Mouse (Mus musculus) liver, embryonic 18 days (tissue): Measurements from ENCODE around the gene Dpy30. TPM values are rescaled to one million over a fixed set of nuclear protein-coding genes. Genes with fewer than 3 reads are reported as not detected.

Experiments
- polyA plus RNA-seq: library from polyadenylated mRNA; depleted of rRNA; stranded (reverse); fragments of >200 nt; gene quantifications from 2 replicates; pipeline ENCODE4 v1.2.3, GENCODE M21; 2012; rRNA removed

The Dpy30 gene
- 60.8 and 61.2 TPM in 2 replicates for polyA plus RNA-seq

DNA sequence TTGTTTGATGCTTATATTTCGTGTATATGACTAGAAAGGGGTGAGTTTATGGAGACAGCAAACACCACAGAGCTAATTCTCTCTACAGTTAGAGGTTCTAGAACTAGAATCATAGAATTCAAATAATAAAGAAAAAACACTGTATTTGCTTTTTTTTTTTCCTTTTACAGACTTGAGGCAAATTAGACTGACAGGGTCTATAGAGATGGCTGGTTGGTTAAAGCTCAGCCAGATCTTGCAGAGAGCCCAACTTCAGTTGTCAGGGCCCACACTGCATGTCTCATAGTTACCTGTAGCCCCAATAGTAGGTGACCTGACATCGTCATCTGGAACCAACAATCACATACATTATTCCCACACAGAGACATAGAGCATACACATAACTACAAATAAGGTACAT is at the start of gene Dpy30:
TSS of gene Dpy30 (minus strand) at position 101 of the 400 bp plus-strand sequence.

GRCm38 (mm10) chr17:74338937-74339804 is 15.4 kb upstream of the Dpy30 start, which contains the start of gene Spast:
TSS of gene Spast (plus strand) at chr17:74338987.

DNA sequence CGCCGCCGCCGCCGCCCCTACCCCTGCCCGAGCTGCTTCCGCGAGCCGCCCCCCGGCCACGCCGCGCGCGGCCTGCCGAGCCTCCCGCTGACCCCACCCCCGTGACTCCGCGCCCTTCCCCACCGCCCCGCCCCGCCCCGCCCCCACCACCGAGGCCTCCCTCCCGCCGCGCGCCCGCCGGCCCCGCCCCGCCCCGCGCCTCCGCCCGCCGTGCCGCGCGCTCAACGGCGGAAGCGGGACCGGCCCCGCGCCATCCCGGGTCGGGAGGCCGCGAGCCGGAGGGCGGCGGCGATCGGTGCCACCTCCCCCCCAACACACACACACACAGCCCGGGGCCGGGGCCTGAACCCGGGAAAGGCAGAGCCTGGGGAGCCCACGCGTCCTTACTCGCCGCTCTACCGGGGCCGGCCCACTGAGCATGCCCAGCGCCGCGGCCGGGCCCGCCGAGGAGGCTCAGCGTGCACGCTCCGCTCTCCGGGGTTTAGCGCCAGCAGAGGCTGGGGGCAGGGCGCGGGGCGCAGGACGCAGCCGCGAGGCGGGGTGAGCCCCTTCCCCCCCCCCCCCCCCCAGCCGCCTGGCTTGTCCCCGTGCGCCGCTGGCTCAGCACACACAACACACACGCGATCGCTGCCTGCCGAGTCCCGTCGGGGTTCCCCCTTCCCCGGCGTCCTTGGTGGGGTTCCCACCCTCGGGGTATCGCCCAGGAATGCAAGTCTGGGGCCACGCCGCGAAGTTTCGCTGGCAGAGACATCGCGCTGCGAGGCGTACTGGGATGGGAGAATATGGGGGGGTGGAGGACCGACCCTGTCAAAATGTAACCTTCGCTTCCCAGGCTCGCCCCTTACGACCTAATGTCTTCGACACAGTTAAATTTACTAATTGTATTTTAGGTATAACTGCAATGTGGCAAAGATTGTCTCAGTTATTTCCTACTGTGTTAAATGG is 28.4 kb downstream of the Dpy30 start, which contains the start of gene Memo1:
TSS of gene Memo1 (minus strand) at position 496 of the 945 bp plus-strand sequence.

Other genes starting within 250 kb of the Dpy30 start
- gene Memo1, start 28.4 kb downstream of the Dpy30 start, polyA plus RNA-seq = 30.8 and 31.1 TPM in 2 replicates
- 3.8 and 4.2 TPM in 2 replicates for gene Spast, start 15.0 kb upstream of the Dpy30 start, polyA plus RNA-seq
- gene Slc30a6, start 71.7 kb upstream of the Dpy30 start, polyA plus RNA-seq = 10.0 and 11.4 TPM in 2 replicates
- gene Nlrc4, start 135.2 kb upstream of the Dpy30 start, polyA plus RNA-seq = 0.38 and 0.40 TPM in 2 replicates
- 24.1 and 25.5 TPM in 2 replicates for gene Yipf4, start 165.5 kb upstream of the Dpy30 start, polyA plus RNA-seq
- gene Birc6, start 204.4 kb upstream of the Dpy30 start, polyA plus RNA-seq = 22.1 and 25.7 TPM in 2 replicates